Mouse (Mus musculus): ENCODE results near the gene Tcaf3. TPM values are rescaled to one million over a fixed set of nuclear protein-coding genes. Genes with fewer than 3 reads are reported as not detected.

The Tcaf3 gene
- polyA plus RNA-seq, 1 experiment: not detected

GRCm38 (mm10) chr6:42545451-42545885 lies 52.0 kb downstream of the Tcaf3 start:
- Histone ChIP-seq H3K4me1 (ENCODE audit: control insufficient read depth, insufficient read depth, low read length) (no peaks in the 10 kb centered on the region), H3K27ac (ENCODE audit: insufficient read depth, low read depth, low read length) (no peak overlapping the region), H3K4me3 (ENCODE audit: insufficient read depth, low read length) (no peak overlapping the region)
- no peak for TF ChIP-seq CTCF (IDR thresholded peaks at IDR 0.05; ENCODE audit: low read depth, low read length)
- no peak for TF ChIP-seq POLR2A (IDR thresholded peaks at IDR 0.05; ENCODE audit: borderline replicate concordance, low read depth, low read length)

DNA sequence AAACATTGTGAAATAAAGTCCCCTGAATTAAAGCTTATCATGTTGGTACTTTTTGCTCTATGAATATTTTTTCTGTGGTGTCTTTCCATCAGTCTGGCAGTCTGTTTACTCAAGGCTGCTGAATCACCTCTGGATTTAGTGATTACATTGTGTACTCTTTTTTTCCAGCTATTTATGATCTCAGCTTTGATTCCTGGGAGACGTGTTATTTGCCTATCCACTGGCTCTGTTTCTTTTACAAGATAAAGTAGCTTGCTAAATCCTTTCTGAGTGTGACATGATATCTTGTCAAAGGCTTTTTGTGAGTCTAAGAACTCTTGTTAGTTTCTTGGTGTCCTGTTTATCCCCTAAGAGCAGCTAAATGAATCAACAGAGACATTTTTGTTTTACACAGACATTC lies 52.6 kb downstream of the Tcaf3 start:
- Histone ChIP-seq H3K4me3 (ENCODE audit: insufficient read depth, low read length) (no peak overlapping the region), H3K27ac (ENCODE audit: insufficient read depth, low read depth, low read length) (no peak overlapping the region), H3K4me1 (ENCODE audit: control insufficient read depth, insufficient read depth, low read length) (no peaks in the 10 kb centered on the region)
- no peak for TF ChIP-seq POLR2A (IDR thresholded peaks at IDR 0.05; ENCODE audit: borderline replicate concordance, low read depth, low read length)
- TF ChIP-seq CTCF (IDR thresholded peaks at IDR 0.05; ENCODE audit: low read depth, low read length): no peak

- H3K4me3 ChIP-seq (ENCODE audit: insufficient read depth, low read length): no peak overlapping the region
- H3K4me1 ChIP-seq (ENCODE audit: control insufficient read depth, insufficient read depth, low read length): no peaks in the 10 kb centered on the region
- no peak overlapping the region for H3K27ac ChIP-seq (ENCODE audit: insufficient read depth, low read depth, low read length)
- TF ChIP-seq POLR2A (IDR thresholded peaks at IDR 0.05; ENCODE audit: borderline replicate concordance, low read depth, low read length): no peak
- TF ChIP-seq CTCF (IDR thresholded peaks at IDR 0.05; ENCODE audit: low read depth, low read length): no peak
Measured at GRCm38 (mm10) chr6:42542036-42543031, 55.2 kb downstream of the Tcaf3 start.

DNA sequence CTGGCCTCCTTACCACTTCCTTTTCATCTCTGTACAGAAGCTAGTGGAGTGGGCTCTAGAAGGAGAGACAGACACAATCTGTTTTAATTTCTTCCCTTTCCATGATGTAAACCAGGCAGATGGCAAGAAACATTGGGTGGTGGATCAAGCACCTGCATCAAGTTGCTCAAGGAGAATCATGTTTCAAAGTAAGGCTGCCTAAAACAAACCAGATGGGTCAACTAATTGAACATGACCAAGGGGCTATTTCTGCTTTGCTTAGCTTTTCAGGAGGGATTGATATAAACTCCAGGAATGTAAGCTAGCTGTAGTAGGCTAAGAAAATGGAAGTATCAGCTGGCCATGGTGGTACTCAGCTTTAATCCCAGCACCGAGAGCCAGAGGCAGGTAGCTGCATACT lies 56.8 kb downstream of the Tcaf3 start:
- H3K27ac ChIP-seq (ENCODE audit: insufficient read depth, low read depth, low read length): no peak overlapping the region
- TF ChIP-seq POLR2A (IDR thresholded peaks at IDR 0.05; ENCODE audit: borderline replicate concordance, low read depth, low read length): no peak
- no peak for TF ChIP-seq CTCF (IDR thresholded peaks at IDR 0.05; ENCODE audit: low read depth, low read length)
- no peaks in the 10 kb centered on the region for H3K4me1 ChIP-seq (ENCODE audit: control insufficient read depth, insufficient read depth, low read length)

GRCm38 (mm10) chr6:42539711-42540110 lies 57.8 kb downstream of the Tcaf3 start:
- TF ChIP-seq CTCF (IDR thresholded peaks at IDR 0.05; ENCODE audit: low read depth, low read length): no peak
- TF ChIP-seq POLR2A (IDR thresholded peaks at IDR 0.05; ENCODE audit: borderline replicate concordance, low read depth, low read length): no peak
- Histone ChIP-seq H3K27ac (ENCODE audit: insufficient read depth, low read depth, low read length) (no peak overlapping the region), H3K4me3 (ENCODE audit: insufficient read depth, low read length) (no peak overlapping the region), H3K4me1 (ENCODE audit: control insufficient read depth, insufficient read depth, low read length) (no peaks in the 10 kb centered on the region)

More for the DNA sequence above, 56.8 kb downstream of the Tcaf3 start:
- H3K4me3 ChIP-seq (ENCODE audit: insufficient read depth, low read length): no peak overlapping the region

Other genes with a start within 250 kb of the Tcaf3 start
- 88.7 and 98.6 TPM in 2 replicates for gene Zyx, start 248.1 kb downstream of the Tcaf3 start, polyA plus RNA-seq (2012; ENCODE audit: insufficient read depth, insufficient read length, missing spikeins)
- not detected in 2 replicates for gene Epha1, start 224.4 kb downstream of the Tcaf3 start, polyA plus RNA-seq (2012; ENCODE audit: insufficient read depth, insufficient read length, missing spikeins)
- gene Tas2r143, start 197.5 kb downstream of the Tcaf3 start, polyA plus RNA-seq (2012; ENCODE audit: insufficient read depth, insufficient read length, missing spikeins): not detected in 2 replicates
- gene Tas2r135, start 192.3 kb downstream of the Tcaf3 start, polyA plus RNA-seq (2012; ENCODE audit: insufficient read depth, insufficient read length, missing spikeins): not detected in 2 replicates
- not detected in 2 replicates for gene Tas2r126, start 163.2 kb downstream of the Tcaf3 start, polyA plus RNA-seq (2012; ENCODE audit: insufficient read depth, insufficient read length, missing spikeins)
- not detected in 2 replicates for gene Olfr458, start 132.5 kb downstream of the Tcaf3 start, polyA plus RNA-seq (2012; ENCODE audit: insufficient read depth, insufficient read length, missing spikeins)
- gene Olfr457, start 121.4 kb downstream of the Tcaf3 start, polyA plus RNA-seq (2012; ENCODE audit: insufficient read depth, insufficient read length, missing spikeins): not detected in 2 replicates
- gene Olfr456, start 110.5 kb downstream of the Tcaf3 start, polyA plus RNA-seq (2012; ENCODE audit: insufficient read depth, insufficient read length, missing spikeins): not detected in 2 replicates
- gene Olfr455, start 50.1 kb downstream of the Tcaf3 start, polyA plus RNA-seq (2012; ENCODE audit: insufficient read depth, insufficient read length, missing spikeins): not detected in 2 replicates
- gene Tcaf2, start 47.6 kb upstream of the Tcaf3 start, polyA plus RNA-seq (2012; ENCODE audit: insufficient read depth, insufficient read length, missing spikeins): not detected in 2 replicates
- gene Tcaf1, start 112.4 kb upstream of the Tcaf3 start, polyA plus RNA-seq (2012; ENCODE audit: insufficient read depth, insufficient read length, missing spikeins): 1.4 and 1.8 TPM in 2 replicates
- gene Olfr453, start 141.7 kb upstream of the Tcaf3 start, polyA plus RNA-seq (2012; ENCODE audit: insufficient read depth, insufficient read length, missing spikeins): not detected in 2 replicates
- not detected in 2 replicates for gene Olfr38, start 158.7 kb upstream of the Tcaf3 start, polyA plus RNA-seq (2012; ENCODE audit: insufficient read depth, insufficient read length, missing spikeins)
- not detected in 2 replicates for gene Olfr452, start 187.4 kb upstream of the Tcaf3 start, polyA plus RNA-seq (2012; ENCODE audit: insufficient read depth, insufficient read length, missing spikeins)
- not detected in 2 replicates for gene Olfr450, start 214.2 kb upstream of the Tcaf3 start, polyA plus RNA-seq (2012; ENCODE audit: insufficient read depth, insufficient read length, missing spikeins)
- not detected in 2 replicates for gene Olfr449, start 236.7 kb upstream of the Tcaf3 start, polyA plus RNA-seq (2012; ENCODE audit: insufficient read depth, insufficient read length, missing spikeins)